Mouse (Mus musculus) MEL (cell line): ENCODE data around the gene Ube2o. TPM values are rescaled to one million over a fixed set of nuclear protein-coding genes. Genes with fewer than 3 reads are reported as not detected.
"Not testable (repeated sequence)": the region's sequence is repeated elsewhere in the genome, so short reads cannot be mapped to it uniquely, and the experiment has no call there.

Source experiments
- DNase-seq: peaks from one replicate; pipeline ENCODE4 v3.0.0; 2011; ENCODE audit warnings: low read depth, low spot score
- H3K27ac ChIP-seq: 2 replicates; pipeline ENCODE4 v1.5.1; 2012; ENCODE audit warnings: low read depth, mild to moderate bottlenecking, control low read depth, low read length, moderate library complexity; ENCODE audit not compliant: control insufficient read depth
- H3K27me3 ChIP-seq, 2 experiments: fragments of 150-350 bp in 1 of 2; sonication (generic) in 1 of 2; 2 replicates each; pipeline ENCODE4 v1.6.1; 2012; ENCODE audit warnings: low read length in 2 of 2, mild to moderate bottlenecking in 2 of 2, improper control_type of control experiment in 1 of 2, moderate library complexity in 1 of 2; ENCODE audit not compliant: insufficient read depth in 2 of 2, control insufficient read depth in 1 of 2
- H3K36me3 ChIP-seq, 2 experiments: 2 replicates each; pipeline ENCODE4 v1.6.1; 2012 to 2014; ENCODE audit warnings: low read length in 2 of 2, improper control_type of control experiment in 1 of 2, inconsistent platforms in 1 of 2, mild to moderate bottlenecking in 1 of 2; ENCODE audit not compliant: insufficient read depth in 2 of 2, control insufficient read depth in 1 of 2
- H3K4me1 ChIP-seq, 2 experiments: fragments of 150-350 bp in 1 of 2; sonication (generic) in 1 of 2; 2 replicates each; pipeline ENCODE4 v1.6.1; 2012; ENCODE audit warnings: low read length in 2 of 2, improper control_type of control experiment in 1 of 2, mild to moderate bottlenecking in 1 of 2; ENCODE audit not compliant: insufficient read depth in 2 of 2, control insufficient read depth in 1 of 2
- H3K4me3 ChIP-seq, 2 experiments: fragments of 150-350 bp in 1 of 2; sonication (generic) in 1 of 2; 2 replicates each; pipeline ENCODE4 v1.5.1; 2012; ENCODE audit warnings: low read depth in 2 of 2, low read length in 2 of 2, mild to moderate bottlenecking in 2 of 2, moderate library complexity in 2 of 2, control low read depth in 1 of 2, improper control_type of control experiment in 1 of 2; ENCODE audit not compliant: control insufficient read depth in 1 of 2, insufficient read depth in 1 of 2
- H3K79me2 ChIP-seq: 2 replicates; pipeline ENCODE4 v1.6.1; 2012; ENCODE audit warnings: mild to moderate bottlenecking, low read length, moderate library complexity; ENCODE audit not compliant: control insufficient read depth, poor library complexity, insufficient read depth
- H3K9ac ChIP-seq: 2 replicates; pipeline ENCODE4 v1.6.1; 2012; ENCODE audit warnings: low read depth, mild to moderate bottlenecking, control low read depth, low read length, moderate library complexity; ENCODE audit not compliant: control insufficient read depth, poor library complexity, severe bottlenecking
- H3K9me3 ChIP-seq: fragments of 150-350 bp; sonication (generic); replicated peaks from 2 replicates; pipeline ENCODE4 v1.6.1; 2012; ENCODE audit warnings: mild to moderate bottlenecking, low read length, improper control_type of control experiment, moderate library complexity; ENCODE audit not compliant: insufficient read depth
- BHLHE40 ChIP-seq: IDR thresholded peaks from 2 replicates; pipeline ENCODE4 v1.6.1; 2012; ENCODE audit warnings: low read depth, mild to moderate bottlenecking, inconsistent platforms, low read length, improper control_type of control experiment, borderline replicate concordance
- CTCF ChIP-seq, 3 experiments: IDR thresholded peaks in 2 of 3; conservative IDR thresholded peaks in 1 of 3; 2 replicates each; pipeline ENCODE4 v1.5.1; 2011 to 2012; ENCODE audit warnings: low read length in 3 of 3, low read depth in 2 of 3, mild to moderate bottlenecking in 2 of 3, improper control_type of control experiment in 1 of 3, inconsistent platforms in 1 of 3, mixed read lengths in 1 of 3, moderate library complexity in 1 of 3; ENCODE audit not compliant: control insufficient read depth in 1 of 3, insufficient read depth in 1 of 3, poor library complexity in 1 of 3, severe bottlenecking in 1 of 3
- ELF1 ChIP-seq: IDR thresholded peaks from 2 replicates; pipeline ENCODE4 v1.6.1; 2014; ENCODE audit warnings: low read depth, mild to moderate bottlenecking, inconsistent platforms, low read length, improper control_type of control experiment, moderate library complexity
- GABPA ChIP-seq: IDR thresholded peaks from 2 replicates; pipeline ENCODE4 v1.6.1; 2012; ENCODE audit warnings: low read depth, mild to moderate bottlenecking, inconsistent platforms, low read length, improper control_type of control experiment, moderate library complexity
- KAT2A ChIP-seq: conservative IDR thresholded peaks from 2 replicates; pipeline ENCODE4 v1.6.1; 2012; ENCODE audit warnings: low read depth, low read length, improper control_type of control experiment, inconsistent platforms
- MAX ChIP-seq: IDR thresholded peaks from 2 replicates; pipeline ENCODE4 v1.6.1; 2011; ENCODE audit warnings: low read length, improper control_type of control experiment
- MAZ ChIP-seq: IDR thresholded peaks from 2 replicates; pipeline ENCODE4 v1.6.1; 2012; ENCODE audit warnings: low read depth, mild to moderate bottlenecking, inconsistent platforms, low read length, improper control_type of control experiment
- MXI1 ChIP-seq: IDR thresholded peaks from 2 replicates; pipeline ENCODE4 v1.6.1; 2011; ENCODE audit warnings: mild to moderate bottlenecking, low read depth, low read length, improper control_type of control experiment
- NRF1 ChIP-seq: IDR thresholded peaks from 2 replicates; pipeline ENCODE4 v1.6.1; 2014; ENCODE audit warnings: low read depth, mild to moderate bottlenecking, inconsistent platforms, low read length, improper control_type of control experiment, moderate library complexity; ENCODE audit not compliant: poor library complexity, insufficient read depth, severe bottlenecking
- POLR2A ChIP-seq, 2 experiments: IDR thresholded peaks; 2 replicates each; pipeline ENCODE4 v1.6.1; 2011 to 2012; ENCODE audit warnings: low read length in 2 of 2, mild to moderate bottlenecking in 2 of 2, control low read depth in 1 of 2, improper control_type of control experiment in 1 of 2, low read depth in 1 of 2, moderate library complexity in 1 of 2; ENCODE audit not compliant: control insufficient read depth in 1 of 2, insufficient read depth in 1 of 2, poor library complexity in 1 of 2
- POLR2AphosphoS5 ChIP-seq: IDR thresholded peaks from 2 replicates; pipeline ENCODE4 v1.6.1; 2012; ENCODE audit warnings: low read depth, borderline replicate concordance, mild to moderate bottlenecking, inconsistent platforms, low read length, moderate library complexity, mixed read lengths
- RAD21 ChIP-seq: IDR thresholded peaks from 2 replicates; pipeline ENCODE4 v1.6.1; 2011; ENCODE audit warnings: mild to moderate bottlenecking, low read depth, low read length, improper control_type of control experiment
- RCOR1 ChIP-seq: IDR thresholded peaks from 2 replicates; pipeline ENCODE4 v1.6.1; 2012; ENCODE audit warnings: low read depth, mild to moderate bottlenecking, inconsistent platforms, low read length, improper control_type of control experiment
- SIN3A ChIP-seq: IDR thresholded peaks from 2 replicates; pipeline ENCODE4 v1.6.1; 2012; ENCODE audit warnings: low read length, improper control_type of control experiment, inconsistent platforms
- SMC3 ChIP-seq: IDR thresholded peaks from 2 replicates; pipeline ENCODE4 v1.6.1; 2011; ENCODE audit warnings: low read depth, low read length, improper control_type of control experiment
- USF1 ChIP-seq: IDR thresholded peaks from 2 replicates; pipeline ENCODE4 v1.6.1; 2014; ENCODE audit warnings: low read depth, mild to moderate bottlenecking, inconsistent platforms, low read length, improper control_type of control experiment, moderate library complexity
- USF2 ChIP-seq, 2 experiments: IDR thresholded peaks; 2 replicates each; pipeline ENCODE4 v1.6.1; 2011 to 2012; ENCODE audit warnings: improper control_type of control experiment in 2 of 2, low read length in 2 of 2, borderline replicate concordance in 1 of 2, inconsistent platforms in 1 of 2, low read depth in 1 of 2, mild to moderate bottlenecking in 1 of 2; ENCODE audit not compliant: insufficient read depth in 1 of 2
- ZC3H11A ChIP-seq: IDR thresholded peaks from 2 replicates; pipeline ENCODE4 v1.6.1; 2012; ENCODE audit warnings: low read depth, mild to moderate bottlenecking, inconsistent platforms, low read length, improper control_type of control experiment
- ZMIZ1 ChIP-seq: IDR thresholded peaks from 2 replicates; pipeline ENCODE4 v1.6.1; 2012; ENCODE audit warnings: low read depth, mild to moderate bottlenecking, inconsistent platforms, low read length, improper control_type of control experiment, moderate library complexity
- ZNF384 ChIP-seq: IDR thresholded peaks from 2 replicates; pipeline ENCODE4 v1.6.1; 2012; ENCODE audit warnings: low read depth, mild to moderate bottlenecking, inconsistent platforms, low read length, improper control_type of control experiment
- polyA plus RNA-seq, 2 experiments: library from polyadenylated mRNA; stranded (reverse) in 1 of 2; unstranded in 1 of 2; fragments of >175 nt in 1 of 2; fragments of >200 nt in 1 of 2; gene quantifications; 2 replicates each; pipeline versions ENCODE4 v1.2.1 to v1.2.4; 2012; ENCODE audit warnings: low replicate concordance in 2 of 2, low read depth in 1 of 2; ENCODE audit not compliant: insufficient read length in 2 of 2, insufficient read depth in 1 of 2, missing spikeins in 1 of 2
- total RNA-seq: library from RNA; depleted of rRNA; stranded (reverse); fragments of 300-350 nt; gene quantifications from 2 replicates; pipeline ENCODE4 v1.2.3, GENCODE M21; 2012

Gene Ube2o
- total and polyA plus RNA-seq, 3 experiments, result 22.9 to 42.8 TPM; not detected in 1

DNA sequence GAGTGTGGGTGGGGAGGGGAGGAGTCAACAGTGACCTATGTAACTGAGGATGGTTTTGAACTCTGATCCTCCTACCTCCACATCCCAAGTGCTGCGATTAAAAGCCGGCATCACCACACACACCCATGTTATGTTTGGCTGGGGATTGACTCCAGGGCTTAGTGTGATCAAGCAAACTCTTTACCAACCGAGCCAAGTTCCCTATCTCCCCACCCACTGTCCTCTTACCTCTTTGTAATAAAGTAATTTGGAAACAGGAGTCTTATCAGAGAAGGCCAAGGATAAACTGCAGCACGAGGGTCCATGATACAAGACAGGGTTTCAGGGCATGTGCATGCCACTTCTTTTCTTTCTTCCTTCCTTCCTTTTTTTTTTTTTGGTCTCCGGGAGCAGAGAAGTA is 88.1 kb downstream of the Ube2o start (continued):
- TF ChIP-seq SIN3A, result peak; percentile 57; the same call in 1 of the 2 replicates
- TF ChIP-seq KAT2A, result 0 out of 2 replicates have a peak, but pooled peaks have one; percentile 33
- TF ChIP-seq ZC3H11A, result peak; percentile 30; the same call in 1 of the 2 replicates
- TF ChIP-seq BHLHE40, result peak; percentile 57
- no peak; a peak in 1 of 4 replicates for TF ChIP-seq POLR2A (IDR thresholded peaks at IDR 0.05; ENCODE audit: control insufficient read depth in 1 of 2, insufficient read depth in 1 of 2, low read depth in 1 of 2, low read length in 2 of 2, poor library complexity in 1 of 2)
- TF ChIP-seq MAX, result peak; percentile 86
- TF ChIP-seq SMC3, result 0 out of 2 replicates have a peak, but pooled peaks have one; percentile 23
- TF ChIP-seq CTCF (IDR thresholded peaks at IDR 0.05 in 2 of 3, conservative IDR thresholded peaks at IDR 0.05 in 1 of 3; ENCODE audit: control insufficient read depth in 1 of 3, insufficient read depth in 1 of 3, low read depth in 2 of 3, low read length in 3 of 3, poor library complexity in 1 of 3, severe bottlenecking in 1 of 3), result no peak
- TF ChIP-seq USF2 (IDR thresholded peaks at IDR 0.05; ENCODE audit: borderline replicate concordance in 1 of 2, insufficient read depth in 1 of 2, low read depth in 1 of 2, low read length in 2 of 2), result no peak
- no peak; the same call in 1 of the 2 replicates for TF ChIP-seq MXI1
- TF ChIP-seq GABPA, result 0 out of 2 replicates have a peak, but pooled peaks have one; percentile 58
- no peak for TF ChIP-seq ZMIZ1
- TF ChIP-seq, all 39 proteins: peak for 19

DNA sequence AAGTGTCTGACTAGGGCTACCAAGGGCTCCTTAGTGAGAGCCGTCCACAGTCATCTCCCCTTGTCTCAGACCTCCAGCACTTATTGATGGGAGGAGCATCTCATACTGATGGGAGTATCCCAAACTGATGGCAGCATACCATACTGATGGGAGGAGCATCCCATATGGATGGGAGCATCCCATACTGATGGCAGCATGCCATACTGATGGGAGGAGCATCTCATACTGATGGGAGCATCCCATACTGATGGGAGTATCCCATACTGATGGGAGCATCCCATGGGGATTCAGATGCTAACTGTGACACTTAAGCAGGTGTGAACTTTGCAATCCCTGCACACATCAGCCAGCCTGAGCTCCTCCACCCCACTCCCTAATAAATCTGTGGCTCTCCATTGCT is 88.7 kb downstream of the Ube2o start:
- H3K36me3 ChIP-seq, result peaks cover 3 to 24% of the 10 kb centered on the region in 2 experiments
- H3K9ac ChIP-seq, H3K9me3 ChIP-seq, DNase-seq, H3K4me3 ChIP-seq, H3K27me3 ChIP-seq, H3K27ac ChIP-seq: not testable (repeated sequence)
- H3K4me1 ChIP-seq, result peaks cover 13 to 44% of the 10 kb centered on the region in 2 experiments
- H3K79me2 ChIP-seq, result peaks cover 21% of the 10 kb centered on the region

DNA sequence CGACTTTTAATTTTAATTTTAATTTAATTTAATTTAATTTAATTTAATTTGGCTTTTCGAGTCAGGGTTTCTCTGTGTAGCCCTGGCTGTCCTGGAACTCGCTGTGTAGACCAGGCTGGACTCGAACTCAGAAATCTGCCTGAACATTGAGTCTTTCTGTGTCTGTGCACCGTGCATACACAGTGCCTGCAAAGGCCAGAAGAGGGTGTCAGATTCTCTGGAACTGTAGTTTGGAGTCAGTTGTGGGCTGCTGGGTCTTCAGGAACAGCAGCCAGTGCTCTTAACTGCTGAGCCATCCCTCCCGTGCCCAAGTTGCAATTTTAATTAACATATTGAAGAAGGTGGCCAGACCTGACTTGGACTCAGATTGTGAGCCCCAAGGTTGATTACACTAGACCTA is 89.9 kb downstream of the Ube2o start:
- H3K4me1 ChIP-seq, result peaks cover 13 to 35% of the 10 kb centered on the region in 2 experiments
- peaks cover 3 to 21% of the 10 kb centered on the region in 2 experiments for H3K36me3 ChIP-seq
- DNase-seq, result peak; percentile 68
- TF ChIP-seq BHLHE40, result no peak
- no peak for TF ChIP-seq ZC3H11A
- TF ChIP-seq ELF1, result no peak
- TF ChIP-seq MAZ, result no peak
- no peak for TF ChIP-seq POLR2A (IDR thresholded peaks at IDR 0.05; ENCODE audit: control insufficient read depth in 1 of 2, insufficient read depth in 1 of 2, low read depth in 1 of 2, low read length in 2 of 2, poor library complexity in 1 of 2)
- peak in 1 of 3 experiments; percentile 43; a peak in 3 of 6 replicates for TF ChIP-seq CTCF (IDR thresholded peaks at IDR 0.05 in 2 of 3, conservative IDR thresholded peaks at IDR 0.05 in 1 of 3; ENCODE audit: control insufficient read depth in 1 of 3, insufficient read depth in 1 of 3, low read depth in 2 of 3, low read length in 3 of 3, poor library complexity in 1 of 3, severe bottlenecking in 1 of 3)
- no peak for TF ChIP-seq POLR2AphosphoS5
- no peak for TF ChIP-seq RCOR1
- TF ChIP-seq USF1, result no peak
- TF ChIP-seq SMC3, result peak; percentile 47
- peak; percentile 17 for TF ChIP-seq RAD21
- no peak for TF ChIP-seq ZNF384
- no peak for TF ChIP-seq NRF1
- no peak for TF ChIP-seq KAT2A
- H3K9me3 ChIP-seq, result no peaks in the 10 kb centered on the region
- H3K4me3 ChIP-seq, result peak overlapping the region in 1 of 2 experiments; percentile 74; a peak in 2 of 4 replicates
- no peak overlapping the region for H3K27ac ChIP-seq
- H3K27me3 ChIP-seq, result no peaks in the 10 kb centered on the region
- peaks cover 21% of the 10 kb centered on the region for H3K79me2 ChIP-seq
- peak overlapping the region; percentile 18 for H3K9ac ChIP-seq
